Mouse (Mus musculus) heart, adult 2 months (tissue): ENCODE data around the gene Cad. TPM values are rescaled to one million over a fixed set of nuclear protein-coding genes. Genes with fewer than 3 reads are reported as not detected.
A peak's percentile ranks its signal among the peaks of the same experiment; 100 is the strongest.

Source experiments
- DNase-seq, 2 experiments: peaks; one replicate each; pipeline ENCODE4 v3.0.0; 2021
- H3K27ac ChIP-seq: fragments of 200-600 bp; 2 replicates; pipeline ENCODE4 v1.8.1; 2022
- H3K27me3 ChIP-seq: fragments of 200-500 bp; 2 replicates; pipeline ENCODE4 v1.6.1; 2012; ENCODE audit warnings: mild to moderate bottlenecking, low read length, inconsistent platforms, mixed read lengths; ENCODE audit not compliant: control insufficient read depth, insufficient read depth
- H3K36me3 ChIP-seq: fragments of 200-500 bp; 2 replicates; pipeline ENCODE4 v1.6.1; 2012; ENCODE audit warnings: low read length, inconsistent platforms; ENCODE audit not compliant: control insufficient read depth, insufficient read depth
- H3K4me1 ChIP-seq: fragments of 200-500 bp; 2 replicates; pipeline ENCODE4 v1.6.1; 2011; ENCODE audit warnings: low read length; ENCODE audit not compliant: control insufficient read depth, insufficient read depth
- H3K4me3 ChIP-seq: fragments of 200-600 bp; 2 replicates; pipeline ENCODE4 v1.8.1; 2022
- H3K79me2 ChIP-seq: fragments of 200-500 bp; replicated peaks from 2 replicates; pipeline ENCODE4 v1.6.1; 2012; ENCODE audit warnings: mild to moderate bottlenecking, inconsistent platforms, low read length, moderate library complexity, mixed read lengths; ENCODE audit not compliant: control insufficient read depth, insufficient read depth
- H3K9ac ChIP-seq: fragments of 200-500 bp; 2 replicates; pipeline ENCODE4 v1.6.1; 2012; ENCODE audit warnings: low read depth, mild to moderate bottlenecking, control low read depth, inconsistent platforms, low read length, mixed read lengths
- CTCF ChIP-seq: fragments of 200-600 bp; IDR thresholded peaks from 2 replicates; pipeline ENCODE4 v1.8.1; 2022; ENCODE audit warnings: antibody characterized with exemption, mild to moderate bottlenecking, moderate library complexity
- EP300 ChIP-seq: fragments of 200-500 bp; IDR thresholded peaks from 2 replicates; pipeline ENCODE4 v1.6.1; 2011; ENCODE audit warnings: low read depth, low read length, control low read depth; ENCODE audit not compliant: insufficient read depth
- POLR2A ChIP-seq: fragments of 200-500 bp; IDR thresholded peaks from 2 replicates; pipeline ENCODE4 v1.6.1; 2011; ENCODE audit warnings: mild to moderate bottlenecking, low read depth, low read length, control low read depth; ENCODE audit not compliant: insufficient read depth
- WGBS: fragments of 180-500 bp; shearing (Covaris S2); methylation state at CpG from one replicate; pipeline ENCODE4 v1.1.7; 2018; 5-methylcytosine and 5-hydroxymethylcytosine counted together
- intact Hi-C: fragments of 180-260 bp; cut with DNase I; formaldehyde crosslinking; loops from one replicate; pipeline ENCODE4 v1.15.1; 2025
- polyA plus RNA-seq: library from polyadenylated mRNA; depleted of rRNA; stranded (reverse); fragments of >200 nt; gene quantifications from 2 replicates; pipeline ENCODE4 v1.2.3, GENCODE M21; 2012
- total RNA-seq, 2 experiments: library from RNA; stranded (reverse); gene quantifications; 2 replicates each; pipeline ENCODE4 v1.2.3; 2021

Gene Cad
- total and polyA plus RNA-seq, 3 experiments = 11.0 to 18.5 (median 14.0) TPM

DNA sequence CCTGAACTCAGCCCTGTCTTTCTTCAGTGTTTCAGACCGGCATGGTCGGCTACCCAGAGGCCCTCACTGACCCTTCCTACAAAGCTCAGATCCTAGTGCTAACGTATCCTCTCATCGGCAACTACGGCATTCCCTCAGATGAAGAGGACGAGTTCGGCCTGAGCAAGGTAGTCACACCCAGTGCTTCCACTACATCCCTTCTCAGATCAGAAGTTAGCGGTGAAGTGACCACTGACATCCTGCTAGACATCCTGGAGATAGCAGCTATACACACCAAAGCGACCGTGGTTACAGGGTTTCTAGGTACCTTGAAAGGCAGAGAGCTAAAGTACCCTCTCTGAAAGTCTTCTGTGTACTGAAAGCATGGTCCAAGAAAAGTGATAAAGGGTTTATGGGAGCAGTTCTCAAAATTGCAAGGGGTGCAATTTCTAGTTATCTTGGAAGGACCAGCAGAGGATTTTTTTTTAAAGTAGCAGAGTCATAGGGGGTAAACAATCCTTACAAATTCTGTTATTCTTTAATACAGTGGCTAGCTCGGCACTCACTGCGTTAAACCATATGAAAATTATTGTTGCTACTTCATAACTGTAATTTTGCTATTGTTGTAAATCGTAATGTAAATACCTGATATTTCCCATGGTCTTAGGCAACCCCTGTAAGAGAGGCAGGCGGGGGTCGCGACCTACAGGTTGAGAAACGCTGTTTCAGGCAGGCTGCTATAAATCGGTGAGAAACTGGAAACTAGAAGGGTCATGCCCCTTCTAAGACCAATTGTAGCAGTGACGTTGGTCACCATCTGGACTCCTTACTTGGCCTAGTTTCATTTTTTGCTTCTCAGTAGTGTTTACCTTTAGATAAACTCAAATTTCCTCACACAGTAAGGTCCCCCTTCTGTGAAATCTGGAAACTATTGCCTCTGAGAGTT lies 898 bp downstream of the Cad start:
- Histone ChIP-seq H3K4me1 (peaks cover 5% of the 10 kb centered on the region), H3K27me3 (no peaks in the 10 kb centered on the region), H3K79me2 (no peaks in the 10 kb centered on the region), H3K9ac (peak overlapping the region; percentile 59), H3K4me3 (peak overlapping the region; percentile 70), H3K27ac (peak overlapping the region; percentile 38; the same call in 1 of the 2 replicates), H3K36me3 (no peaks in the 10 kb centered on the region)
- DNase-seq = no peak
- 34% methylated on average over 19 of the region's 19 CpGs for WGBS
- intact Hi-C loops = loop anchor here (10.0 kb wide), 1 partner anchor 239 kb away; the partner anchor contains the start of genes Fndc4, Gckr and Ift172
- no peak for TF ChIP-seq EP300
- TF ChIP-seq POLR2A = no peak
- no peak for TF ChIP-seq CTCF

DNA sequence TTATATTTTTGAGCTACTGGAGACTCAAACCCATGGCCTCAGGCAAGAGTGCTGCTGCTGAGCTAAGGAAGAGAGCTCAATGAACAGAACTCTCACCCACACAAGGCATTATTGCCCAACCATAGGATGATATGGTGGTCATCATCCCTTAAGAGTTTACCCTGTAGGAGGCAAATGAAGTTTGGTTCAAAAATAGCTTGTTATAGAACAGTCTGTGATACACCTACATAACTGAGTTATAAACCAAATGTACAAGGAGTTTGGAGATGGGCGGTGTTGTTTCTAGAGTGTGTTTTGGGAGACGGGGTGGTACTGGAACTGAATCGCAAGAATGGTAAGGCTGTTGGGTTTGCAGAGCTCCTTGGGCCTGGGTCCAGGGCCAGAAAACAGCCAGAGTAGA lies 15.2 kb downstream of the Cad start:
- no peak for DNase-seq
- H3K27me3 ChIP-seq = no peaks in the 10 kb centered on the region
- no peak overlapping the region for H3K4me3 ChIP-seq
- intact Hi-C loops = no loop called here
- TF ChIP-seq CTCF (no peak), POLR2A (no peak), EP300 (no peak)
- H3K79me2 ChIP-seq = no peaks in the 10 kb centered on the region
- H3K27ac ChIP-seq = no peak overlapping the region
- no peaks in the 10 kb centered on the region for H3K36me3 ChIP-seq
- WGBS = 99% methylated on average over 3 of the region's 3 CpGs
- H3K9ac ChIP-seq = no peak overlapping the region
- H3K4me1 ChIP-seq = no peaks in the 10 kb centered on the region

DNA sequence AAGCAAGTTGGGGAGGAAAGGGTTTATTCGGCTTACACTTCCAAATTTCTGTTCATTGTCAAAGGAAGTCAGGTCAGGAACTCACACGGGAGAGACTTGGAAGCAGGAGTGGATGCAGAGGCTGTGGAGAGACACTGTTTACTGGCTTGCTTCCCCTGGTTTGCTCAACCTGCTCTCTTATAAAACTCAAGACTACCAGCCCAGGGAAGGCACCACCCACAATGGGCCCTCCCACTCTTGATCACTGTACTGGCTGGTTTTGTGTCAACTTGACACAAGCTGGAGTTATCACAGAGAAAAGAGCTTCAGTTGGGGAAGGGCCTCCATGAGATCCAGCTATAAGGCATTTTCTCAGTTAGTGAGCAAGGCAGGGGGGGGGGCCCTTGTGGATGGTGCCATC lies 16.5 kb downstream of the Cad start:
- no peak overlapping the region for H3K9ac ChIP-seq
- no peaks in the 10 kb centered on the region for H3K36me3 ChIP-seq
- 59% methylated on average over 2 of the region's 2 CpGs for WGBS
- no peak for DNase-seq
- TF ChIP-seq CTCF (no peak), POLR2A (no peak), EP300 (no peak)
- H3K4me1 ChIP-seq = no peaks in the 10 kb centered on the region
- no peaks in the 10 kb centered on the region for H3K79me2 ChIP-seq
- no peak overlapping the region for H3K27ac ChIP-seq
- intact Hi-C loops = no loop called here
- no peaks in the 10 kb centered on the region for H3K27me3 ChIP-seq
- H3K4me3 ChIP-seq = no peak overlapping the region

DNA sequence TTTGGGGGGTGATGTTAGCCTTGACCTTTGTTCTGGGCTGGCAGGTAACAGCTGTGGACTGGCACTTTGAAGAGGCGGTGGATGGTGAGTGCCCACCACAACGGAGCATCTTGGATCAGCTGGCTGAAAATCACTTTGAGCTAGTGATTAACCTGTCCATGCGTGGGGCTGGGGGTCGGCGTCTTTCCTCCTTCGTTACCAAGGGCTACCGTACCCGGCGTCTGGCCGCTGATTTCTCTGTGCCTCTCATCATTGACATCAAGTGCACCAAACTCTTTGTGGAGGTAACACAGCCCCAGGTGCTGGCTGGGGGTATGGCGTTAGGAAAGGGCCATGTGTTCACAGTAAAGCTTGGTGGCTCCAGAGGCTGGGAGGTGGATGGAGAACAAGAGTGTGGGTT lies 17.2 kb downstream of the Cad start:
- intact Hi-C loops = no loop called here
- Histone ChIP-seq H3K4me1 (no peaks in the 10 kb centered on the region), H3K36me3 (no peaks in the 10 kb centered on the region), H3K27ac (no peak overlapping the region), H3K27me3 (no peaks in the 10 kb centered on the region), H3K9ac (no peak overlapping the region), H3K79me2 (no peaks in the 10 kb centered on the region), H3K4me3 (no peak overlapping the region)
- WGBS = 94% methylated on average over 11 of the region's 11 CpGs
- DNase-seq = no peak
- no peak for TF ChIP-seq POLR2A

DNA sequence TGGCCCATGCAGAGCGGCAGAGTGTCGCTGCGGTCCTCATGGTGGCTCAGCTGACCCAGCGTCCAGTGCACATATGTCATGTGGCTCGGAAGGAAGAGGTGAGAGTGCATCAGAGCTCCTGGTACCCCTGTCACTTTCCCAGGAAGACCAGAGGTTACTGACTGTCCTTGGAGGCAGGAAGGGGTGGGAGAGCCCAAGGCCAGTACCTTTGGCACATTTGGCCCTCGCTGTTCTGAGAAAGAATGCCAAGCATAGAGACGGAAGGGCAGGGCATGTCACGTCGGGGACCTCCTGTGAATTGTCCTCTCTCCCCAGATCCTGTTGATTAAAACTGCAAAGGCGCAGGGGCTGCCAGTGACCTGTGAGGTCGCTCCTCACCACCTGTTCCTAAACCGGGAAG lies 18.6 kb downstream of the Cad start:
- Histone ChIP-seq H3K27ac (no peak overlapping the region), H3K36me3 (no peaks in the 10 kb centered on the region), H3K27me3 (no peaks in the 10 kb centered on the region), H3K9ac (no peak overlapping the region), H3K4me1 (no peaks in the 10 kb centered on the region), H3K4me3 (no peak overlapping the region), H3K79me2 (no peaks in the 10 kb centered on the region)
- TF ChIP-seq EP300 = no peak
- TF ChIP-seq CTCF = no peak
- no peak for TF ChIP-seq POLR2A
- DNase-seq = no peak
- WGBS = 75% methylated on average over 12 of the region's 12 CpGs
- intact Hi-C loops = no loop called here

DNA sequence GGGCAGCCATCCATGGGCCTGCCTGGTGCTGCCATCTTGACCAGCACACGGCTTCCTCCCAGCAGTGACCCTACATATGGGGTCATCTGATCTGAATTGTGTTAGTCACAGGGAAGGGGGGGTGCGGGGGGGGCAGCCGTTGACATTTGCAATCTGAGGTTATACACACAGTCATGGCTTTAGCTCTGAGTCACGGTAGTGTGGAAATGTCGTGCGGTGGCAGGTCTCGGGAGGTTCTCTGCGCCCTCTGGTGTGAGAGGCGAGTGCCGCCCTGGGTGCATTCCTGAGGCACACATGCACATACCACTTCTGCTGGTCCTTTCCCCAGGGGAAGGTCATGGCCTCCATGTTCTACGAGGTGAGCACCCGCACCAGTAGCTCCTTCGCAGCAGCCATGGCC lies 21.8 kb downstream of the Cad start:
- Histone ChIP-seq H3K79me2 (no peaks in the 10 kb centered on the region), H3K9ac (no peak overlapping the region)

More for the DNA sequence above, 21.8 kb downstream of the Cad start:
- TF ChIP-seq EP300 (no peak), CTCF (no peak), POLR2A (no peak)
- no peak overlapping the region for H3K4me3 ChIP-seq
- no peak for DNase-seq
- intact Hi-C loops = no loop called here
- H3K36me3 ChIP-seq = no peaks in the 10 kb centered on the region
- H3K27me3 ChIP-seq = no peaks in the 10 kb centered on the region
- WGBS = 78% methylated on average over 13 of the region's 13 CpGs
- no peak overlapping the region for H3K27ac ChIP-seq
- H3K4me1 ChIP-seq = no peaks in the 10 kb centered on the region
